8 mouse cellular contexts compared by ENCODE assay signal in the genomic region with DNA sequence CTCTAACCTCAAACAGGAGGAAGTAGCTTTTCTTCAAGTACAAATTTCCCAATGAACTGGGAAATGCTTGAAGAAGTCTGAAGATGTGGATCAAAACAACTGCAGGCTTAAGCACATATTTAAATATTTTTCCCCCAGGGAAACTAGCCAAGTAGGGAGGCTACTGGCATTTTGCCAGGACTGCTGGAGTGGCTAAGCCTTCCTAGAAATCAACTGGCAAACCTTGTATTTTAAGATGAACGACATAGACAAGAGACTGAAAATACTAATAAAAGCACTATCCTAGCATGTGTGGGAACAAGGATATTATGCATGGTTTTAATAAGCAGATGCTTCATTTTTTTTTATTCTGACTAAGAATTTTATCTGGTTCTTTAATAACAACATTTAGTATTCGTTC. TPM values are rescaled to one million over a fixed set of nuclear protein-coding genes. Genes with fewer than 3 reads are reported as not detected.
DNase-seq lines count a peak whose midpoint lies in the region; ATAC-seq lines count a peak whose summit lies in the region.

No protein-coding gene starts in this region.

- no peaks in the 10 kb centered on the region for H3K27me3 ChIP-seq in forebrain, embryonic 14.5 days (replicated peaks; ENCODE audit: control insufficient read depth, insufficient read depth, low read length)
- H3K27me3 ChIP-seq in forebrain, embryonic 13.5 days, result no peaks in the 10 kb centered on the region
- H3K27me3 ChIP-seq in kidney, embryonic 14.5 days (ENCODE audit: control insufficient read depth, insufficient read depth, low read length), result no peaks in the 10 kb centered on the region

- no peak overlapping the region for H3K4me3 ChIP-seq in forebrain, embryonic 14.5 days (ENCODE audit: low read depth, low read length)
- no peak overlapping the region for H3K4me3 ChIP-seq in forebrain, embryonic 13.5 days
- no peak overlapping the region for H3K4me3 ChIP-seq in kidney, embryonic 14.5 days (ENCODE audit: low read length)

- H3K9me3 ChIP-seq in forebrain, embryonic 14.5 days (replicated peaks; ENCODE audit: control insufficient read depth, low read length), result no peaks in the 10 kb centered on the region
- no peaks in the 10 kb centered on the region for H3K9me3 ChIP-seq in forebrain, embryonic 13.5 days (replicated peaks)
- no peaks in the 10 kb centered on the region for H3K9me3 ChIP-seq in kidney, embryonic 14.5 days (ENCODE audit: control insufficient read depth, low read length)

- no peak overlapping the region for H3K27ac ChIP-seq in forebrain, embryonic 14.5 days (ENCODE audit: low read depth, low read length)
- H3K27ac ChIP-seq in forebrain, embryonic 13.5 days, result no peak overlapping the region
- peak overlapping the region; percentile 15; the same call in 1 of the 2 replicates for H3K27ac ChIP-seq in kidney, embryonic 14.5 days (ENCODE audit: low read depth, low read length)

- H3K4me2 ChIP-seq in forebrain, embryonic 14.5 days (ENCODE audit: low read length), result no peak overlapping the region
- H3K4me2 ChIP-seq in forebrain, embryonic 13.5 days, result no peak overlapping the region
- H3K4me2 ChIP-seq in kidney, embryonic 14.5 days (replicated peaks; ENCODE audit: low read depth, low read length), result no peak overlapping the region

- DNase-seq in forebrain, embryonic 14.5 days (ENCODE audit: low spot score), result peak; percentile 78
- peak; percentile 35 to 56 for DNase-seq in right cerebral cortex, postnatal 10 days (ENCODE audit: low spot score in 2 of 2)
- no peak for DNase-seq in right cerebral cortex, adult 18-20 months
- DNase-seq in ovary, adult 18-20 months (ENCODE audit: low spot score), result peak; percentile 73
- no peak for DNase-seq in frontal cortex, postnatal 25 days (ENCODE audit: low spot score in 2 of 2)
- no peak for DNase-seq in right cerebral cortex, postnatal 14 days

- no peaks in the 10 kb centered on the region for H3K36me3 ChIP-seq in forebrain, embryonic 14.5 days (ENCODE audit: control insufficient read depth, insufficient read depth, low read length)
- no peaks in the 10 kb centered on the region for H3K36me3 ChIP-seq in forebrain, embryonic 13.5 days (ENCODE audit: poor library complexity, severe bottlenecking)
- no peaks in the 10 kb centered on the region for H3K36me3 ChIP-seq in kidney, embryonic 14.5 days (ENCODE audit: control insufficient read depth, insufficient read depth, low read length)

- 35% methylated on average over 2 of the region's 2 CpGs for WGBS in forebrain, embryonic 14.5 days
- WGBS in forebrain, embryonic 13.5 days, result 56% methylated on average over 2 of the region's 2 CpGs
- 53% methylated on average over 2 of the region's 2 CpGs for WGBS in kidney, embryonic 14.5 days

- H3K4me1 ChIP-seq in forebrain, embryonic 14.5 days (ENCODE audit: control insufficient read depth, insufficient read depth, low read length), result peaks cover 10% of the 10 kb centered on the region
- H3K4me1 ChIP-seq in forebrain, embryonic 13.5 days, result peaks cover 24% of the 10 kb centered on the region
- H3K4me1 ChIP-seq in kidney, embryonic 14.5 days (ENCODE audit: control insufficient read depth, insufficient read depth, low read length), result peaks cover 15% of the 10 kb centered on the region

- no peak overlapping the region for H3K9ac ChIP-seq in forebrain, embryonic 14.5 days (ENCODE audit: low read length)
- H3K9ac ChIP-seq in forebrain, embryonic 13.5 days, result no peak overlapping the region
- H3K9ac ChIP-seq in kidney, embryonic 14.5 days (ENCODE audit: low read depth, low read length), result no peak overlapping the region

- no peak for ATAC-seq in forebrain, embryonic 14.5 days
- ATAC-seq in forebrain, embryonic 13.5 days, result no peak
- no peak for ATAC-seq in kidney, embryonic 14.5 days (ENCODE audit: low FRiP score, low TSS enrichment)

RNA-seq across cellular contexts. Expression of gene Mrpl1, which starts 2.4 kb away (rescaled TPM):
- polyA plus RNA-seq in forebrain, embryonic 14.5 days (2014; fragmentation: Nextera tagmentation; extraction: Ambion mirVana), result 16.8 TPM in 2 replicates
- polyA plus RNA-seq in forebrain, embryonic 13.5 days (2015; fragmentation: Nextera tagmentation; extraction: Ambion mirVana), result 18.5 and 18.7 TPM in 2 replicates
- polyA plus RNA-seq in kidney, embryonic 14.5 days (2014; fragmentation: Nextera tagmentation; extraction: Ambion mirVana), result 29.7 and 32.6 TPM in 2 replicates

RNA-seq across cellular contexts. Expression of gene Cnot6l, which starts 42.9 kb away (rescaled TPM):
- 11.5 and 15.3 TPM in 2 replicates for polyA plus RNA-seq in forebrain, embryonic 14.5 days (2014; fragmentation: Nextera tagmentation; extraction: Ambion mirVana)
- polyA plus RNA-seq in forebrain, embryonic 13.5 days (2015; fragmentation: Nextera tagmentation; extraction: Ambion mirVana), result 12.0 and 12.6 TPM in 2 replicates
- polyA plus RNA-seq in kidney, embryonic 14.5 days (2014; fragmentation: Nextera tagmentation; extraction: Ambion mirVana), result 27.7 and 33.8 TPM in 2 replicates

Comparison
In these comparisons a context has a peak if more than half of its experiments do, and no peak if none do; other contexts are left out.
1. DNase-seq: peak in forebrain, embryonic 14.5 days (single experiment), right cerebral cortex, postnatal 10 days (2 of 2) and ovary, adult 18-20 months (single experiment); none in right cerebral cortex, adult 18-20 months (single experiment), frontal cortex, postnatal 25 days (0 of 2) and right cerebral cortex, postnatal 14 days (single experiment).